Mouse (Mus musculus): Measurements from ENCODE around the gene Srpk3.

The Srpk3 gene

DNA sequence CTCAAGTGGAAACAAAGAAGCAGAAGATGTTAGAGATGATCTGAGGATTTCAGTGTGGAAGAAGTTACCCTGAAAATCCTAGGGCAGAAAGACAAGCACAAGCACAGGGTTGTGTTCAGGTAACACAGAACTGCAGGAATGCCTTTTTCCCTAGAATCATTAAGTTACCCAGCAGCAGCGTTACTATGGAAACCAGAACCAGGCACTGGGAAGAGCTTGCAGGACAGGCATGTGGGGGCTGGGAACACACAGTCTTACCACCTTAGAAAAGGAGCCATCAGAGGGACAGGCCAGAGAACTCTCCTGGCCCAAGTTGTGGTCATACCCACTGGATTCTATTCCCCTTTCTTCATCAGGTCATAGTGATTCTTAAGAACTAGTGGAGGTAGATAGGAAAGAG lies 31.6 kb downstream of the Srpk3 start:
- DNase-seq (ENCODE audit: low spot score in 2 of 2): no peak

DNA sequence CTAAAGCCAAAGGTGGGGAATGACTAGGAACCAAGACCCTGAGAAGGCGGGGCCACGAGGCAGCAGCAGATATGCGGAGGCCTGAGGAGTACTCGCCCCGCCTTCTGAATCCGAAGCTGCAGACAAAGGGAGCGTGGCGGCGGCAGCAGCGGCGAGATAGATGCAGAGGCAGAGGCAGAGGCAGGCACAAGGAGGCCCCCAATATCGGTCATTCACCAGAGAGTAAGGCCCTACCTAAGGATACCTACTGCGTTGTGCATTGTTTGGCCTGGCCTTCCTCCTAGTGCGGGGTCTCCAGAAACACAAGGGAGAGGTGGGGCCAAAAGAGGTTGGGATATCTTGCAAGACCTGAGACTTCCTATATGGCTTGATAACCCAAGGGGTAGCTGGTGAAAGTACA lies 40.9 kb downstream of the Srpk3 start:
- DNase-seq (ENCODE audit: low spot score in 2 of 2): no peak

DNA sequence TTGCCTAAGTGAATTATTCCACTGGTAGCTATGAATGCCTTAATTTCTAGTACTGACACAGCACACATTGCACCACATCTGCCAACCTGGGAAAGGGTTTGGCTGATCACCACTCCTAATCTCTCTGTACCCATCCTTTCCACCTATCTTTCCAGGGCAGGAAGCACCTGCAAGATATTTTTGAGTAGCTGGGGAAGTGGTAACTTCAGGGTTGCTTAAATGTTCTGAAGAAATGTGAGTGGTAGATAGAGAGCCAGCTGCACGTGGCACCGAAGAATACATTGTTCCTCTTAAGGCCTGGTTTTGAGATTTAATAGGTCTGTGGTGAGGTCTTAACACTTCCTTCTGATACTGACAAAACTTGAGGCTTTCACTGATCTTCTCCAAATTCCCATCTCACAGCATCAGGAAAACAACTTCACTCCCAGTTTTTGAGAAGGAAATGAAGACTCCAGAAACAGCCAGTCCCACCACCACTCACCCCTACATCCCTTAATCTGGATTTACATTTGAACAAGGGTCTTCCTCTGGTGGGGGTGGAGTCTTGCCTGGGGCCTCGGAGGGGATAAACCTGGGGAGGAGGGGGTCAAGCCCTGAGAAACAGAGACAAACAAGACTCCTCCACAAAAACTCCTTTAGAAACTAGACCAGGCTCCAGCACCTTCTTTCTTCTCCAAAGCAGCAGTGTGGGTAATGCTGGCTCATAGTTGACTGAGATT lies 42.5 kb downstream of the Srpk3 start:
- DNase-seq (ENCODE audit: low spot score in 2 of 2): no peak

GRCm38 (mm10) chrX:73823747-73824146 lies 49.5 kb downstream of the Srpk3 start:
- DNase-seq (ENCODE audit: low spot score in 2 of 2): no peak

GRCm38 (mm10) chrX:73824185-73825151 lies 50.3 kb downstream of the Srpk3 start, which contains the start of gene Pdzd4:
Gene Pdzd4 (minus strand): TSS chrX:73824969.
- DNase-seq (ENCODE audit: low spot score in 2 of 2): peak; percentile 45 to 64

Data from urinary bladder, postnatal 4 days (tissue).